Mouse (Mus musculus) spleen, adult 2 months (tissue): ENCODE results near the gene Pacs2.

Source experiments
- CTCF ChIP-seq: fragments of 200-500 bp; IDR thresholded peaks from 2 replicates; pipeline ENCODE4 v1.5.1; 2011; ENCODE audit warnings: mild to moderate bottlenecking, inconsistent platforms; ENCODE audit not compliant: insufficient read depth, insufficient read length, insufficient replicate concordance; ENCODE audit errors: extremely low read depth
- POLR2A ChIP-seq: fragments of 200-500 bp; IDR thresholded peaks from 2 replicates; pipeline ENCODE4 v1.6.1; 2011; ENCODE audit warnings: low read depth, low read length, inconsistent platforms

DNA sequence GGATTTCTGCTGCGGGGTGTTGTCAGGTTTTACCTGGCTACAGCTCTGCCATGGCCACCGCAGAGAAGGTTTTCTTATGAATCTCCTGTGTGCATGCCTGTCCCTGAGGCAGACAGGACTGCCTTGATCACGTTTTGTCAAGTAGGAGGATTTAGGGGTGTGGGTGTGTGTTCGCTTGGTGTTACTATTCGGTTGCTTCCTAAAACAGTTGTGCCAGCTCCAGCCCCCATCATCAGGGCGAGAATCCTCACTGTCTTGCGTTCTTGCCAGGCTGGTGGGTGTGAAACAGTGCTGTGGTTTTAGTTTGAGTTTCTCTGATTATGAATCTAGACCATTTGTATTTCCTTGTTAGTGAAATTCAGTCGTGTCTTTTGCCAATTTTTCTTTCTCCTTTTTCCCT, 2.7 kb downstream of the Pacs2 start:
- TF ChIP-seq CTCF (no peak), POLR2A (no peak)
